Mouse (Mus musculus) spleen, postnatal 36 days (tissue): ENCODE results near the gene Syne1.

Experiments used
- DNase-seq, 2 experiments: peaks; one replicate each; pipeline ENCODE4 v3.0.0; 2022; ENCODE audit warnings: low spot score in 2 of 2, mixed read lengths in 1 of 2

The Syne1 gene

DNA sequence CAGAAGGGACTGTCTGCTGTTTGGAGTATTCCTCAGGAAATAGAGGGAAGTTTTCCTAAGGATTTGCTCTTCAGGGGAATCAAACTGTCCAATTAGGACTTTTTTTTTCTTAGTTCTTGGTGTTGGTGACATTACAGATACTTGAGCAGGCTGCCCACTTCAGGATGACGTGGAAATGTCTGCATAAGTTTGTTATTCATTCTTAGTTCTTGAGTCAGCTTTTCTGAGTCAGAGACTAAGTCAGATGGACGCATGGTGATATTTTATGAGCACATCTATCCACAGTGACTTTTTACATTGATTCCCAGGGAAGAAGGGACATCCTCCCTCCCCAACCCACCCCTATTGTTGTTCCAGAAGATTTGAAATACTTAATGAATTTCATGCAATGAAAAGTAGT is 567.4 kb downstream of the Syne1 start:
- no peak for DNase-seq

DNA sequence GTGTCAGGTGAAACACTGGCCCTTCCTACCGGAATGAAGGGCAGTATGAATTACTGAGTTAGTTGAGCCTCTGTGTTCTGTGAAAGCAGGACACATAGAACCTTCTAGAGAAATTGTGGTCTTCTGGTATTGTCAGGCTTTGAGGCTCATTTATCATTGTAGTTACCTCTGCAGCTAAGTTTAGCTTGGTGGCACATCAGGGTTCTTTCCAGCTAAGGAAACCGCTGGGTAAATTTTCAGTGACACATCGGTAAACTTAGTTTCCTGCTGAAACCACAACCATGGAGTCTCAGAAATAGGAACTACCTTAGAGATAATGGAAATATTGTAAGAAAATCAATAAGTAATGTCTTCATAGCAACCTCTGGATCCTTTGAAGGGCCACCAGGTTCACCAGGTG is 573.9 kb downstream of the Syne1 start:
- no peak for DNase-seq

DNA sequence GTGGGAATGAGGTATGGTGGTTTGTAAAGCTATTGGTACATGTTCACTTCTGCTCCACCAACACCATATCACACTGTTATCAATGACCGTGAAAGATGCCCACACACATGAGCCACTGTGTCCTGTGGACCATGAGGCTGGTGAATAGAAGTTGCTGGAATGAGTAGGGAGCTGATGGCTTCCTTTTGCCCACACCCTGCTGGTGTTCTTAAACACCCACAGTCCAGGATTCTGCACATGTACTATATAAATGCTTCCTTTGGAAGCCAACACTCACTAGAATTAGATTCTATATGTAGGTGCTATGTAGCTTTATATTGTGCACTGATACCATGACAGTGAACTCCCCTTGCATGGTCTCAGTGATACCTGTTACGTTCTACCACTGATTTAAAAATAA is 574.7 kb downstream of the Syne1 start:
- DNase-seq, result no peak

DNA sequence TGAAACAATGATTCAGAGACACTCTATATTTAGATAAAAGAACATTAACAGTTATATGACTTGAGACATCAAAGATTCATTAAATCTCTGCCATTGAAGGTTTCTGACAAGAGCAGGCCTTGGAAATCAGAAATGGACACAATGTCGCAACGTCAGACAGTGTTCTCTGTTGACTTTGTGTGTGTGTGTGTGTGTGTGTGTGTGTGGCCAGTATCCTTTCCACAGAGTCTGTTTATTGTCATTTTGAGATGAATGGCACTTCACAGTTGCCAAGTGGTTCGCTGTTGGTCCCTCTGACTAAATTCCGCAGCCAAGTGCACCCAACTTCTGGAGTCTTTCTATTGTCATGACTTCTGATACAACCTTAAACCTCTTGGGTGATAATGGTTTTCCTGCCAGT is 577.0 kb downstream of the Syne1 start:
- DNase-seq, result no peak

DNA sequence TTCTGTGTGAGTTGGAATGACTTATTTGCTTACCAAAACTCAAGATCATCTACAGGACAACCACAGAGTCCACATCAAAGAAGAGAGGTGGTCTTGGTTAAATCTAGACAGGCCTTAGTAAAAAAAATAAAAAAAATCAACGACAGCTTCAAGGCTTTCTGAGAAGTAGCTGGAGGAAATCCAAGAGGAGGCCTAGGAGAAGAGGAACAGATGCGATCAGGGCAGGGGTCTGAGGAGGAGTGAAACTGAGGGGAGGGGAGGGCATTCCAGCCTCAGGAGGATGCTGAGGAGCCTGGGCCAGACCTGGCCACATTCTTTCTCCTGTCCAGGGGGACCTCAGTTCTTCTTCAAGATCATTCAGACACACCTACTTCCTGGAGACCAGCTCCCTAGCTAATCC is 579.3 kb downstream of the Syne1 start:
- DNase-seq, result no peak

DNA sequence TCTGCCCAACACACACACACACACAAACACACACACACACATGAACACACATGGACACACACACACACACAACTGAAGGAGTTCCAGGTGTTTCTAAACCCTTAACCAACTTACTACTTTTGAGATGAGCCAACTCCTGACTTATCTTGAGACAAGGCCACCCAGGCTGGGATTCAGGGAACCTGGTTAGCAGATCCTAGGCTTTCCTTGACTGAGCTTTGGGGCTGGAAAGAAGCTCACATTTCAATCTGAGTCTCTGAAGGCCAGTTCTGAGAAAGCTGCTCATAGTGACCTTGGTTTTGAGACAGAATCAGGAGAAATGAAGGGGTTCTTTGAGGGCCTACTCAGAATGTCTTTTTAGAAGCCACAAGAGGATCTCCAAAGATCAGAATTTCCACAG is 579.7 kb downstream of the Syne1 start:
- DNase-seq, result no peak

DNA sequence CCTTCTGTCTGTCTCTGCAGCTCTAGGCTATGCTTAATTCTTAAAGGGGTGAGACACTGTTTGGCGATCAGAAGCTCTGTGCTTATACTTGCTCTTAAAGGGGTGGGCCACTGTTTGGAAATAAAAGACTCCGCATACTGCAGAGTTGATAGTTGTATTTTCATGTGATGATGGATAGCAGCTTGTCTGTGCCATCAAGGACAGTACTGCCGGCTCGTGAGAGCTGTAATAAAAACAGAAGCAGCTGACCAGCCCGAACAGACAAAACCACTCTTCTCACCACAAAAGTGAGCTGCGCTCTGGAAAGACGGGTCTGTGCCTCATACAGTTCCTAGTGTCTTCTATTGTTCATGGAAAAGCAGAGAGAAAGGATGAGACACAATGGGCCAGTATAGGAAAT is 580.1 kb downstream of the Syne1 start:
- no peak for DNase-seq
